Mouse (Mus musculus) intestine, embryonic 15.5 days (tissue): ENCODE results near the gene Kank4. TPM values are rescaled to one million over a fixed set of nuclear protein-coding genes. Genes with fewer than 3 reads are reported as not detected.
"Not testable (repeated sequence)": the region's sequence is repeated elsewhere in the genome, so short reads cannot be mapped to it uniquely, and the experiment has no call there.

ENCODE experiments used
- ATAC-seq: fragments of 200-750 bp; cut with Nextera tagmentation; 2 replicates; pipeline ENCODE4 v1.8.0; 2017; ENCODE audit warnings: moderate TSS enrichment, moderate library complexity
- H3K27ac ChIP-seq: fragments of 300-500 bp; sonication (generic); 2 replicates; pipeline ENCODE4 v1.5.1; 2015; ENCODE audit warnings: mild to moderate bottlenecking, inconsistent platforms
- H3K27me3 ChIP-seq: fragments of 300-500 bp; sonication (generic); replicated peaks from 2 replicates; pipeline ENCODE4 v1.6.1; 2015; ENCODE audit warnings: inconsistent platforms
- H3K36me3 ChIP-seq: fragments of 300-500 bp; sonication (generic); 2 replicates; pipeline ENCODE4 v1.6.1; 2015; ENCODE audit warnings: inconsistent platforms
- H3K4me1 ChIP-seq: fragments of 300-500 bp; sonication (generic); replicated peaks from 2 replicates; pipeline ENCODE4 v1.6.1; 2015; ENCODE audit warnings: inconsistent platforms
- H3K4me2 ChIP-seq: fragments of 300-500 bp; sonication (generic); replicated peaks from 2 replicates; pipeline ENCODE4 v1.6.1; 2015; ENCODE audit warnings: mild to moderate bottlenecking, inconsistent platforms
- H3K4me3 ChIP-seq: fragments of 300-500 bp; sonication (generic); replicated peaks from 2 replicates; pipeline ENCODE4 v1.5.1; 2015; ENCODE audit warnings: inconsistent platforms
- H3K9ac ChIP-seq: fragments of 300-500 bp; sonication (generic); 2 replicates; pipeline ENCODE4 v1.6.1; 2015; ENCODE audit warnings: inconsistent platforms
- H3K9me3 ChIP-seq: fragments of 300-500 bp; sonication (generic); 2 replicates; pipeline ENCODE4 v1.6.1; 2016; ENCODE audit warnings: inconsistent platforms
- WGBS: fragments of 180-500 bp; shearing (Covaris S2); methylation state at CpG from one replicate; pipeline ENCODE4 v1.1.7; 2015; 5-methylcytosine and 5-hydroxymethylcytosine counted together
- polyA plus RNA-seq: library from polyadenylated mRNA; unstranded; fragments of >200 nt; fragmentation: Nextera tagmentation; extraction: Ambion mirVana; gene quantifications from 2 replicates; pipeline ENCODE4 v1.2.1, GENCODE M21; 2015

The Kank4 gene
- polyA plus RNA-seq, 1 experiment from 2014 or later: 1.4 TPM

DNA sequence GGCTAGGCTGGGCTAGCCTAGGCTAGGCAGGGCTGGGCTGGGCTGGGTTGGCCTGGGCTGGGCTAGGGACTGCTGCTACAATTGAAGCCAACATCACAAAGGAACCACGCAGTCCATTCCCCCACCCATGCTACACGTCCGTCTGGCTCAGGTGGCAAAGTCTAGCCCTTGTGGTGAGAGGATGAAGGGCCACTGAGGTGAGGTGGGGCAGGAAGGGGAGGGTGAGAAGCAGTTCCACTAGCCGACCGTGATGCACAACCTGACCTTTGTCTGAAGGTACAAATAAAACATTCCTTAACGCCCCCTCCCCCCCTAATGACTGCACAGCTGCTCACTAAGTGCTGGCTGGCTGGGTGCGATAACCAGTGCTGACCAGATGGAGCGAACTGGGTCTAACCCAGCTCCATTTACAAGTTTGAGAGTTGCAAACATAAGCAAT is 28.4 kb upstream of the Kank4 start:
- Histone ChIP-seq H3K9me3 (no peaks in the 10 kb centered on the region), H3K9ac (no peak overlapping the region)
- peak; percentile 45 for ATAC-seq

GRCm38 (mm10) chr4:98845201-98845600 is 27.9 kb upstream of the Kank4 start:
- Histone ChIP-seq H3K9ac (no peak overlapping the region), H3K9me3 (no peaks in the 10 kb centered on the region), H3K4me3 (no peak overlapping the region), H3K27me3 (no peaks in the 10 kb centered on the region), H3K4me1 (no peaks in the 10 kb centered on the region), H3K27ac (no peak overlapping the region), H3K36me3 (no peaks in the 10 kb centered on the region), H3K4me2 (no peak overlapping the region)
- no peak for ATAC-seq
- WGBS: 89% methylated on average over 4 of the region's 4 CpGs

More for the DNA sequence above, 28.4 kb upstream of the Kank4 start:
- 35% methylated on average over 8 of the region's 8 CpGs for WGBS
- Histone ChIP-seq H3K4me3 (no peak overlapping the region), H3K27ac (no peak overlapping the region), H3K27me3 (no peaks in the 10 kb centered on the region), H3K4me2 (no peak overlapping the region), H3K4me1 (no peaks in the 10 kb centered on the region), H3K36me3 (no peaks in the 10 kb centered on the region)

DNA sequence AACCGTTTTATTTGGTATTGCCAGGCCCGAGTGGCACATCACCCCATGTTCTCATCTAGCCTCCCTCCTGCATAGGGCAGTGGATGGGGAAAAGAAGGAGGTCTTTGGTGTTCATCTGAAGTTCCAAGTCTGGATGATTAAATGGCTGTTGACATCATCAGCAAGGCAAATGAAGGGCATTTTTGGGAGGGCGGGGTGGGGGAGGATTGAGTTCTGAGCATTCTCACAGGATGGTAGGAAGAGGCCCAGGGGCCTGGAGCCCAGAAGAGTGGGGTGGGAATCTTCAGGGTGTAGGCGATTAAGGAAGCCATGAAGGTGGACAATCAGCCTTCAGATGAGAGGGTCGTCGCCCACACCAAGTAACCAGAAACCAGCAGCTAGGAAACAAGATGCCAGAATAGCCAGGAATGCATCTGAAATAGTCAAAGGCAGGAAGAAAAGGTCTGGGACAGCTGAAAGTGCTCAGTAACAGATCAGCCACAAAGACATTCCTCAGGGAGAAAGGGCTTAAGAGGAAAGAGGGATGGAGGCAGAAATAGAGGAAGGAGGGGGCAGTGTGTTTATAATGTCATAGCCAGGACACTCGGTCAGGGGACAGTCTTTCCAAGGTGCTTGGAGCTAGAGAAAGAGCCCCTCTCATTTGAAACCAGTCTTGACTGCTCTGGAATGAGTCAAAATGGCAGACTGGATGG is 26.7 kb upstream of the Kank4 start:
- H3K4me1 ChIP-seq: no peaks in the 10 kb centered on the region
- 81% methylated on average over 7 of the region's 7 CpGs for WGBS
- no peak overlapping the region for H3K4me3 ChIP-seq
- H3K9me3 ChIP-seq: no peaks in the 10 kb centered on the region
- H3K27ac ChIP-seq: no peak overlapping the region
- H3K27me3 ChIP-seq: no peaks in the 10 kb centered on the region
- H3K4me2 ChIP-seq: no peak overlapping the region
- no peak overlapping the region for H3K9ac ChIP-seq
- no peak for ATAC-seq
- no peaks in the 10 kb centered on the region for H3K36me3 ChIP-seq

- H3K9ac ChIP-seq, H3K9me3 ChIP-seq, H3K36me3 ChIP-seq, H3K27me3 ChIP-seq, H3K27ac ChIP-seq, H3K4me1 ChIP-seq, H3K4me2 ChIP-seq, H3K4me3 ChIP-seq, ATAC-seq: not testable (repeated sequence)
- WGBS: 93% methylated on average over 6 of the region's 6 CpGs
Measured at GRCm38 (mm10) chr4:98841251-98841650, 23.9 kb upstream of the Kank4 start.

- H3K36me3 ChIP-seq: no peaks in the 10 kb centered on the region
- 0 out of 2 replicates have a peak, but pooled peaks cover 3% of the 10 kb centered on the region for H3K4me1 ChIP-seq
- H3K4me3 ChIP-seq: no peak overlapping the region
- H3K27me3 ChIP-seq: no peaks in the 10 kb centered on the region
- WGBS: 80% methylated on average over 6 of the region's 6 CpGs
- no peak overlapping the region for H3K27ac ChIP-seq
- H3K4me2 ChIP-seq: no peak overlapping the region
- no peak overlapping the region for H3K9ac ChIP-seq
- no peak for ATAC-seq
- no peaks in the 10 kb centered on the region for H3K9me3 ChIP-seq
Measured at GRCm38 (mm10) chr4:98840526-98840925, 23.2 kb upstream of the Kank4 start.

- 0 out of 2 replicates have a peak, but pooled peaks cover 3% of the 10 kb centered on the region for H3K4me1 ChIP-seq
- no peak overlapping the region for H3K27ac ChIP-seq
- H3K4me3 ChIP-seq: no peak overlapping the region
- 85% methylated on average over 4 of the region's 4 CpGs for WGBS
- H3K36me3 ChIP-seq: no peaks in the 10 kb centered on the region
- no peaks in the 10 kb centered on the region for H3K9me3 ChIP-seq
- no peak overlapping the region for H3K9ac ChIP-seq
- no peak for ATAC-seq
- no peak overlapping the region for H3K4me2 ChIP-seq
- H3K27me3 ChIP-seq: no peaks in the 10 kb centered on the region
Measured at GRCm38 (mm10) chr4:98838913-98839312, 21.6 kb upstream of the Kank4 start.

- no peaks in the 10 kb centered on the region for H3K9me3 ChIP-seq
- no peak overlapping the region for H3K9ac ChIP-seq
- H3K4me3 ChIP-seq: no peak overlapping the region
- H3K36me3 ChIP-seq: no peaks in the 10 kb centered on the region
- H3K27ac ChIP-seq: no peak overlapping the region
- H3K4me2 ChIP-seq: no peak overlapping the region
- WGBS: 94% methylated on average over 16 of the region's 16 CpGs
- ATAC-seq: no peak
- 0 out of 2 replicates have a peak, but pooled peaks cover 3% of the 10 kb centered on the region for H3K4me1 ChIP-seq
- no peaks in the 10 kb centered on the region for H3K27me3 ChIP-seq
Measured at GRCm38 (mm10) chr4:98837715-98838505, 20.6 kb upstream of the Kank4 start.

- no peak for ATAC-seq
- Histone ChIP-seq H3K9ac (no peak overlapping the region), H3K36me3 (no peaks in the 10 kb centered on the region), H3K27me3 (no peaks in the 10 kb centered on the region), H3K27ac (no peak overlapping the region), H3K4me2 (no peak overlapping the region), H3K9me3 (no peaks in the 10 kb centered on the region), H3K4me3 (no peak overlapping the region), H3K4me1 (0 out of 2 replicates have a peak, but pooled peaks cover 3% of the 10 kb centered on the region)
- WGBS: 35% methylated on average over 5 of the region's 5 CpGs
Measured at GRCm38 (mm10) chr4:98836519-98836918, 19.2 kb upstream of the Kank4 start.

DNA sequence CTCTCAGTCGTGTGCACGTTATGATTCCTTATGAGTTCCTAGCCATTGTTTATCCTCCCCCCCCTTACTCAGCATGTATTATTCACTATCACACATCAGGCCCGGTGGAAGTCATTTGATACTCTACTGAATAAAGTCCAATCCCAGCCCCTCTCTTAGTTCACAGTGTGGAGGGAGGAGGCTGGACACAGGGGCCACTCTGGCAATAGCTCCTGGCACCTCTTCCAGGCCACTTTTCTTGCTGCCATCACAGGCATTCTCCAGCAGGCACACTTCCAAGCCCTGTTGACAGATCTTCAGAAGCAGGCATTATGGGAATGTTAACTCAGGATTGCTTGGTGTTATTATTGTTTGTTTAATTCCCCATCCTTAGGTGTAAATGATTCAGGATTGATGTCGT is 17.4 kb upstream of the Kank4 start:
- WGBS: 44% methylated on average over 4 of the region's 4 CpGs
- H3K9ac ChIP-seq: no peak overlapping the region
- no peak for ATAC-seq
- no peaks in the 10 kb centered on the region for H3K36me3 ChIP-seq
- no peak overlapping the region for H3K27ac ChIP-seq
- no peaks in the 10 kb centered on the region for H3K27me3 ChIP-seq
- 0 out of 2 replicates have a peak, but pooled peaks cover 3% of the 10 kb centered on the region for H3K4me1 ChIP-seq
- H3K9me3 ChIP-seq: no peaks in the 10 kb centered on the region
- no peak overlapping the region for H3K4me2 ChIP-seq
- no peak overlapping the region for H3K4me3 ChIP-seq

DNA sequence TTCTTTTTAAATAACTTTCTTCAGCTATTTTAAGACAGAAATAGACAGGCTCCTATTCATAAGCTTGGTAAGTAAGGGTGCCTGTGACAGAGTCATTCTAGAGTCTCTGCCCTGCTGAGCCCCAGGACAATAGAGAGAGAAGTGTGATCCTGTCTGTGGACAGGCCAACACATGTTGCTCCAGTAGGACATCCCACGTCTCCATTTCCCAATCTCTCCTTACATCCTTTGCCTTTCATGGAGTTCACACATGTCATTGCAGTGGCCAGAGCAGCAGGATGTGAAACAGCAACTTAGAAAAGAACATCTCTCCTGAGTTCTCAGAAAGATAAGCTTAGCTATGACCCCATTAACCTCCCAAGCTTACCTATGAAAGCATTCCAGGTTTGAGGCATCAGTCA is 14.4 kb upstream of the Kank4 start:
- no peak overlapping the region for H3K9ac ChIP-seq
- H3K36me3 ChIP-seq: no peaks in the 10 kb centered on the region
- H3K4me2 ChIP-seq: no peak overlapping the region
- ATAC-seq: no peak
- H3K4me3 ChIP-seq: no peak overlapping the region
- H3K27ac ChIP-seq: no peak overlapping the region
- H3K4me1 ChIP-seq: 0 out of 2 replicates have a peak, but pooled peaks cover 3% of the 10 kb centered on the region
- H3K9me3 ChIP-seq: no peaks in the 10 kb centered on the region
- WGBS: 67% methylated on average over 1 of the region's 1 CpGs
- H3K27me3 ChIP-seq: no peaks in the 10 kb centered on the region

GRCm38 (mm10) chr4:98826701-98827100 is 9.4 kb upstream of the Kank4 start:
- Histone ChIP-seq H3K4me2 (no peak overlapping the region), H3K4me1 (no peaks in the 10 kb centered on the region), H3K27ac (no peak overlapping the region), H3K9me3 (no peaks in the 10 kb centered on the region), H3K4me3 (no peak overlapping the region), H3K9ac (no peak overlapping the region), H3K27me3 (no peaks in the 10 kb centered on the region), H3K36me3 (no peaks in the 10 kb centered on the region)
- ATAC-seq: no peak
- WGBS: 29% methylated on average over 3 of the region's 3 CpGs

GRCm38 (mm10) chr4:98823740-98824139 is 6.4 kb upstream of the Kank4 start, which contains the start of gene I0C0044D17Rik:
Gene I0C0044D17Rik (minus strand): TSS chr4:98823840.
- not testable (repeated sequence) for H3K9ac ChIP-seq, H3K27ac ChIP-seq, ATAC-seq, H3K36me3 ChIP-seq, H3K4me2 ChIP-seq, H3K4me1 ChIP-seq, H3K4me3 ChIP-seq, H3K9me3 ChIP-seq, H3K27me3 ChIP-seq
- WGBS: 91% methylated on average over 1 of the region's 1 CpGs
